In the genomic region with DNA sequence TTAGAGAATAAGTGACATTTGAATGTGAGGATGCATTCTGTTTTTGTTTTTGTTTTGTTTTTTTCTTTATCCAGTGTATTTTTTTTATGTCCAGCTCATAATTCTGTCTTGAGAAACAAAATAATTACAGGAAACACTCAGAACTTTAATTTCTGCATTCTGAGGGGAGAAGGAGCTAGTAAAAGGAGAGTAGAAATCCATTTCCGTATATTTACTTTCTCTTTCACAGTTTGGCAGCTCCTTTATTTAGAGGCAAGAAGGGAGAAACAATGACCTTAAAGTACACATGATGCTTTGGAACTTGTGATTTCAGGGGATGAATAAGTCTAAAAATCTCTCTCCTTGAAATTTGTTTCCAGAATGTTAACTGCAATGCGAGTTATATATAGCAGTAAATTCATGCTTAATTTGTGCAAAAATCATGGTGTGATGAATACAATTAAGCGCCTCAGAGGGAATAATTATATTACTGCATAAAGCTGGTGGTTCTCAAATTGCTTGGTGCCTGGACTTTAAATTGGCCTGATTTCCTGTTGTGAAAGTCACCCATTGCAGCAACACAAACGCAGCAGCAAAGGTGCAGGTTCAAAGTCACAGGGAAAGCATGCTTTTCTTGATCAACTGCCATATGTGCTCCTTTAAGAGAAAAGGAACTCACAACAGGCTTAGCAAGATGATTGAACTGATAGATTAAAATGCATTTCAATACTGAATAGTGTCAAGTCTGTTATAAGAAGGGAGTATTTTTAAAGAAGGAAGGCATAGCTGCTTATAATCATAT, we compare ENCODE assay signal across 10 mouse cellular contexts.
"Had no signal": no experiment of that assay in that cellular context is flagged by ENCODE, and none has a peak within 500 bp of the region (broad histone marks: within the 10 kb centered on the region; RNA-seq: fewer than 3 reads in every experiment).

No protein-coding gene starts in this region.

- H3K4me2 ChIP-seq: limb, embryonic 15.5 days; liver, embryonic 12.5 days; lung, embryonic 14.5 days; midbrain, embryonic 11.5 days had no signal

- H3K4me1 ChIP-seq: limb, embryonic 15.5 days; liver, embryonic 12.5 days; megakaryocyte, embryonic 14.5 days had no signal

- H3K36me3 ChIP-seq: limb, embryonic 15.5 days; liver, embryonic 12.5 days had no signal

- H3K27me3 ChIP-seq: limb, embryonic 15.5 days; liver, embryonic 12.5 days; megakaryocyte, embryonic 14.5 days had no signal

- ATAC-seq: liver, embryonic 12.5 days had no signal

- H3K9me3 ChIP-seq: limb, embryonic 15.5 days; liver, embryonic 12.5 days; megakaryocyte, embryonic 14.5 days had no signal

- H3K27ac ChIP-seq: limb, embryonic 15.5 days; liver, embryonic 12.5 days had no signal

- H3K9ac ChIP-seq: limb, embryonic 15.5 days; liver, embryonic 12.5 days; lung, embryonic 14.5 days had no signal

- H3K4me3 ChIP-seq: limb, embryonic 15.5 days; liver, embryonic 12.5 days; megakaryocyte, embryonic 14.5 days had no signal

- DNase-seq: kidney, postnatal 36 days; lung, embryonic 14.5 days; lung, postnatal 10 days; lung, postnatal 4 days; right cerebral cortex, postnatal 14 days; thymus, postnatal 14 days had no signal
